Mouse (Mus musculus): ENCODE measurements around the gene Olfr1222.

- TF ChIP-seq POLR2A (IDR thresholded peaks at IDR 0.05; ENCODE audit: borderline replicate concordance, control insufficient read depth, low read depth, low read length) (no peak), CTCF (IDR thresholded peaks at IDR 0.05; ENCODE audit: control insufficient read depth, insufficient read depth, low read length) (no peak)
Observed at GRCm38 (mm10) chr2:89105651-89106050, 27.2 kb downstream of the Olfr1222 start.
